In genomic region chr10:75913013-75913589, GRCm38 (mm10) we compare ENCODE assay signal across 32 mouse cellular contexts. TPM values are rescaled to one million over a fixed set of nuclear protein-coding genes. Genes with fewer than 3 reads are reported as not detected.
A peak's percentile ranks its signal among the peaks of the same experiment; 100 is the strongest.
DNase-seq lines count a peak whose midpoint lies in the region; ATAC-seq lines count a peak whose summit lies in the region.
"Had no signal": no experiment of that assay in that cellular context is flagged by ENCODE, and none has a peak within 500 bp of the region (broad histone marks: within the 10 kb centered on the region; RNA-seq: fewer than 3 reads in every experiment).

No protein-coding gene starts in this region.

- WGBS in heart, embryonic 14.5 days = 39% methylated on average over 6 of the region's 6 CpGs
- 53% methylated on average over 6 of the region's 6 CpGs for WGBS in lung, embryonic 16.5 days
- 41% methylated on average over 6 of the region's 6 CpGs for WGBS in embryonic facial prominence, embryonic 13.5 days
- 35% methylated on average over 6 of the region's 6 CpGs for WGBS in embryonic facial prominence, embryonic 15.5 days
- 77% methylated on average over 6 of the region's 6 CpGs for WGBS in forebrain, embryonic 14.5 days

- no peak for DNase-seq in heart, postnatal 14 days
- no peak for DNase-seq in lung, postnatal 36 days
- no peak for DNase-seq in forebrain, embryonic 14.5 days (ENCODE audit: low spot score)
- DNase-seq: adrenal gland, adult 2 months; adrenal gland, postnatal 36 days; B cell, adult 2 months; cerebellum, adult 18-20 months; cerebellum, postnatal 10 days; gastrocnemius, postnatal 10 days; kidney, adult 9 months; kidney, postnatal 14 days; midbrain, embryonic 14.5 days; right cerebral cortex, adult 18-20 months; thymus, adult 2 months; thymus, postnatal 36 days had no signal

- H3K4me3 ChIP-seq in heart, embryonic 14.5 days (ENCODE audit: control insufficient read depth in 1 of 2, insufficient read depth in 1 of 2, low read depth in 1 of 2, low read length in 2 of 2) = no peak overlapping the region
- H3K4me3 ChIP-seq in lung, embryonic 16.5 days (ENCODE audit: low read length) = no peak overlapping the region
- no peak overlapping the region for H3K4me3 ChIP-seq in embryonic facial prominence, embryonic 13.5 days
- H3K4me3 ChIP-seq in embryonic facial prominence, embryonic 15.5 days (replicated peaks) = no peak overlapping the region
- H3K4me3 ChIP-seq in forebrain, embryonic 14.5 days (ENCODE audit: low read depth, low read length) = no peak overlapping the region
- H3K4me3 ChIP-seq: forebrain, embryonic 10.5 days; heart, embryonic 10.5 days; hindbrain, embryonic 12.5 days; limb, embryonic 12.5 days had no signal

- no peak overlapping the region for H3K4me2 ChIP-seq in heart, embryonic 14.5 days (ENCODE audit: low read length)
- no peak overlapping the region for H3K4me2 ChIP-seq in lung, embryonic 16.5 days (ENCODE audit: low read depth, low read length)
- H3K4me2 ChIP-seq in embryonic facial prominence, embryonic 13.5 days = no peak overlapping the region
- H3K4me2 ChIP-seq in embryonic facial prominence, embryonic 15.5 days (replicated peaks) = no peak overlapping the region
- H3K4me2 ChIP-seq in forebrain, embryonic 14.5 days (ENCODE audit: low read length) = no peak overlapping the region
- H3K4me2 ChIP-seq: hindbrain, embryonic 12.5 days; limb, embryonic 12.5 days; liver, embryonic 11.5 days had no signal

- no peak for ATAC-seq in heart, embryonic 14.5 days (ENCODE audit: insufficient number of reproducible peaks, insufficient read depth, low FRiP score, low read depth)
- peak; percentile 63 for ATAC-seq in lung, embryonic 16.5 days (ENCODE audit: low read depth)
- ATAC-seq in embryonic facial prominence, embryonic 13.5 days (ENCODE audit: insufficient number of reproducible peaks, insufficient read depth, low FRiP score, low TSS enrichment, low read depth) = no peak
- ATAC-seq in embryonic facial prominence, embryonic 15.5 days (ENCODE audit: insufficient number of reproducible peaks, low FRiP score, low TSS enrichment, low read depth) = peak; percentile 78; the same call in 1 of the 2 replicates
- ATAC-seq in forebrain, embryonic 14.5 days = no peak
- ATAC-seq: activated CD4-positive, CD25-positive, alpha-beta regulatory T cell, adult 4 months; forebrain, embryonic 16.5 days; intestine, embryonic 16.5 days had no signal

- 0 out of 2 replicates have a peak overlapping the region, but pooled peaks have one; percentile 26 for H3K9ac ChIP-seq in heart, embryonic 14.5 days (ENCODE audit: low read length)
- no peak overlapping the region for H3K9ac ChIP-seq in lung, embryonic 16.5 days (ENCODE audit: low read length)
- 0 out of 2 replicates have a peak overlapping the region, but pooled peaks have one; percentile 36 for H3K9ac ChIP-seq in embryonic facial prominence, embryonic 13.5 days
- no peak overlapping the region for H3K9ac ChIP-seq in embryonic facial prominence, embryonic 15.5 days
- no peak overlapping the region for H3K9ac ChIP-seq in forebrain, embryonic 14.5 days (ENCODE audit: low read length)
- H3K9ac ChIP-seq: hindbrain, embryonic 12.5 days; limb, embryonic 12.5 days had no signal

- peaks cover 74% of the 10 kb centered on the region for H3K36me3 ChIP-seq in heart, embryonic 14.5 days (ENCODE audit: control insufficient read depth, insufficient read depth, low read length)
- peaks cover 33% of the 10 kb centered on the region for H3K36me3 ChIP-seq in lung, embryonic 16.5 days (ENCODE audit: control insufficient read depth, insufficient read depth, low read length)
- H3K36me3 ChIP-seq in embryonic facial prominence, embryonic 13.5 days = peaks cover 75% of the 10 kb centered on the region
- peaks cover 70% of the 10 kb centered on the region for H3K36me3 ChIP-seq in embryonic facial prominence, embryonic 15.5 days
- peaks cover 82% of the 10 kb centered on the region for H3K36me3 ChIP-seq in forebrain, embryonic 14.5 days (ENCODE audit: control insufficient read depth, insufficient read depth, low read length)

- no peaks in the 10 kb centered on the region for H3K9me3 ChIP-seq in heart, embryonic 14.5 days (ENCODE audit: control insufficient read depth, low read length)
- no peaks in the 10 kb centered on the region for H3K9me3 ChIP-seq in lung, embryonic 16.5 days (ENCODE audit: control insufficient read depth, low read length)
- no peaks in the 10 kb centered on the region for H3K9me3 ChIP-seq in embryonic facial prominence, embryonic 13.5 days
- no peaks in the 10 kb centered on the region for H3K9me3 ChIP-seq in embryonic facial prominence, embryonic 15.5 days (replicated peaks)
- no peaks in the 10 kb centered on the region for H3K9me3 ChIP-seq in forebrain, embryonic 14.5 days (replicated peaks; ENCODE audit: control insufficient read depth, low read length)
- H3K9me3 ChIP-seq: forebrain, embryonic 10.5 days; heart, embryonic 10.5 days; hindbrain, embryonic 12.5 days; limb, embryonic 12.5 days had no signal

- intact Hi-C loops in heart, postnatal 14 days (cut with DNase I) = no loop called here

- no peaks in the 10 kb centered on the region for H3K27me3 ChIP-seq in heart, embryonic 14.5 days (ENCODE audit: control insufficient read depth, insufficient read depth, low read length)
- H3K27me3 ChIP-seq in lung, embryonic 16.5 days (ENCODE audit: control insufficient read depth, insufficient read depth, low read depth, low read length) = no peaks in the 10 kb centered on the region
- no peaks in the 10 kb centered on the region for H3K27me3 ChIP-seq in embryonic facial prominence, embryonic 13.5 days
- H3K27me3 ChIP-seq in embryonic facial prominence, embryonic 15.5 days = no peaks in the 10 kb centered on the region
- no peaks in the 10 kb centered on the region for H3K27me3 ChIP-seq in forebrain, embryonic 14.5 days (replicated peaks; ENCODE audit: control insufficient read depth, insufficient read depth, low read length)
- H3K27me3 ChIP-seq: hindbrain, embryonic 12.5 days; limb, embryonic 12.5 days had no signal

- H3K27ac ChIP-seq in heart, embryonic 14.5 days (replicated peaks in 1 of 2; ENCODE audit: control insufficient read depth in 1 of 2, insufficient read depth in 1 of 2, low read depth in 2 of 2, low read length in 2 of 2) = no peak overlapping the region
- peak overlapping the region; percentile 6; the same call in 1 of the 2 replicates for H3K27ac ChIP-seq in lung, embryonic 16.5 days (ENCODE audit: low read length)
- H3K27ac ChIP-seq in embryonic facial prominence, embryonic 13.5 days = peak overlapping the region; percentile 48; the same call in 1 of the 2 replicates
- H3K27ac ChIP-seq in embryonic facial prominence, embryonic 15.5 days (replicated peaks) = peak overlapping the region; percentile 65
- no peak overlapping the region for H3K27ac ChIP-seq in forebrain, embryonic 14.5 days (ENCODE audit: low read depth, low read length)
- H3K27ac ChIP-seq: forebrain, embryonic 10.5 days; heart, embryonic 10.5 days; hindbrain, embryonic 12.5 days; limb, embryonic 12.5 days; macrophage had no signal

- peaks cover 3 to 12% of the 10 kb centered on the region in 2 experiments; a peak in 2 of 4 replicates for H3K4me1 ChIP-seq in heart, embryonic 14.5 days (ENCODE audit: control insufficient read depth in 2 of 2, insufficient read depth in 2 of 2, low read length in 2 of 2)
- no peaks in the 10 kb centered on the region for H3K4me1 ChIP-seq in lung, embryonic 16.5 days (replicated peaks; ENCODE audit: control insufficient read depth, insufficient read depth, low read length)
- peaks cover 41% of the 10 kb centered on the region for H3K4me1 ChIP-seq in embryonic facial prominence, embryonic 13.5 days
- H3K4me1 ChIP-seq in embryonic facial prominence, embryonic 15.5 days = peaks cover 33% of the 10 kb centered on the region
- no peaks in the 10 kb centered on the region for H3K4me1 ChIP-seq in forebrain, embryonic 14.5 days (ENCODE audit: control insufficient read depth, insufficient read depth, low read length)

RNA-seq across cellular contexts. Expression of gene Smarcb1, which starts 8.3 kb away (rescaled TPM):
- polyA plus RNA-seq in heart, embryonic 14.5 days (2014; fragmentation: Nextera tagmentation; extraction: Ambion mirVana) = 99.1 and 103 TPM in 2 replicates
- total RNA-seq in heart, postnatal 14 days (2021) = 10 to 100 TPM; 26.1 to 29.1 TPM
- polyA plus RNA-seq in lung, embryonic 16.5 days (2015; fragmentation: Nextera tagmentation; extraction: Ambion mirVana) = 191 and 197 TPM in 2 replicates
- polyA plus RNA-seq in embryonic facial prominence, embryonic 13.5 days (2015; fragmentation: Nextera tagmentation; extraction: Ambion mirVana) = 229 and 250 TPM in 2 replicates
- polyA plus RNA-seq in embryonic facial prominence, embryonic 15.5 days (2015; fragmentation: Nextera tagmentation; extraction: Ambion mirVana) = 187 and 192 TPM in 2 replicates
- polyA plus RNA-seq in forebrain, embryonic 14.5 days (2014; fragmentation: Nextera tagmentation; extraction: Ambion mirVana) = 253 and 292 TPM in 2 replicates

RNA-seq across cellular contexts. Expression of gene Chchd10, which starts 19.8 kb away (rescaled TPM):
- 647 and 682 TPM in 2 replicates for polyA plus RNA-seq in heart, embryonic 14.5 days (2014; fragmentation: Nextera tagmentation; extraction: Ambion mirVana)
- 1,000 to 10,000 TPM; 1,290 to 1,409 TPM for total RNA-seq in heart, postnatal 14 days (2021)
- polyA plus RNA-seq in lung, embryonic 16.5 days (2015; fragmentation: Nextera tagmentation; extraction: Ambion mirVana) = 68.7 and 70.0 TPM in 2 replicates
- polyA plus RNA-seq in embryonic facial prominence, embryonic 13.5 days (2015; fragmentation: Nextera tagmentation; extraction: Ambion mirVana) = 9.4 and 9.5 TPM in 2 replicates
- 29.7 and 33.4 TPM in 2 replicates for polyA plus RNA-seq in embryonic facial prominence, embryonic 15.5 days (2015; fragmentation: Nextera tagmentation; extraction: Ambion mirVana)
- 32.7 TPM in 2 replicates for polyA plus RNA-seq in forebrain, embryonic 14.5 days (2014; fragmentation: Nextera tagmentation; extraction: Ambion mirVana)

RNA-seq across cellular contexts. Expression of gene Derl3, which starts 19.9 kb away (rescaled TPM):
- polyA plus RNA-seq in heart, embryonic 14.5 days (2014; fragmentation: Nextera tagmentation; extraction: Ambion mirVana) = 1.1 and 1.7 TPM in 2 replicates
- under 1 TPM in 1 of 2 experiments, not detected in 1; 0.51 TPM for total RNA-seq in heart, postnatal 14 days (2021)
- polyA plus RNA-seq in lung, embryonic 16.5 days (2015; fragmentation: Nextera tagmentation; extraction: Ambion mirVana) = 2.3 and 3.5 TPM in 2 replicates
- polyA plus RNA-seq in embryonic facial prominence, embryonic 13.5 days (2015; fragmentation: Nextera tagmentation; extraction: Ambion mirVana) = 2.6 and 3.9 TPM in 2 replicates
- 2.0 and 3.1 TPM in 2 replicates for polyA plus RNA-seq in embryonic facial prominence, embryonic 15.5 days (2015; fragmentation: Nextera tagmentation; extraction: Ambion mirVana)
- polyA plus RNA-seq in forebrain, embryonic 14.5 days (2014; fragmentation: Nextera tagmentation; extraction: Ambion mirVana) = 1.6 and 1.7 TPM in 2 replicates
- total RNA-seq: common myeloid progenitor, adult 5-6 weeks had no signal
- polyA plus RNA-seq: macrophage had no signal

RNA-seq across cellular contexts. Expression of gene Mmp11, which starts 23.2 kb away (rescaled TPM):
- 23.4 and 25.1 TPM in 2 replicates for polyA plus RNA-seq in heart, embryonic 14.5 days (2014; fragmentation: Nextera tagmentation; extraction: Ambion mirVana)
- total RNA-seq in heart, postnatal 14 days (2021) = 1 to 10 TPM; 5.0 to 9.7 TPM
- 74.1 and 77.1 TPM in 2 replicates for polyA plus RNA-seq in lung, embryonic 16.5 days (2015; fragmentation: Nextera tagmentation; extraction: Ambion mirVana)
- polyA plus RNA-seq in embryonic facial prominence, embryonic 13.5 days (2015; fragmentation: Nextera tagmentation; extraction: Ambion mirVana) = 123 and 136 TPM in 2 replicates
- 101 and 133 TPM in 2 replicates for polyA plus RNA-seq in embryonic facial prominence, embryonic 15.5 days (2015; fragmentation: Nextera tagmentation; extraction: Ambion mirVana)
- 19.4 and 25.1 TPM in 2 replicates for polyA plus RNA-seq in forebrain, embryonic 14.5 days (2014; fragmentation: Nextera tagmentation; extraction: Ambion mirVana)

RNA-seq across cellular contexts. Expression of gene Gm867, which starts 27.4 kb away (rescaled TPM):
- polyA plus RNA-seq in heart, embryonic 14.5 days (2014; fragmentation: Nextera tagmentation; extraction: Ambion mirVana) = 0.28 and 0.57 TPM in 2 replicates
- total RNA-seq in heart, postnatal 14 days (2021) = under 1 TPM in 1 of 2 experiments, not detected in 1; 0.24 TPM
- polyA plus RNA-seq in lung, embryonic 16.5 days (2015; fragmentation: Nextera tagmentation; extraction: Ambion mirVana) = 0.97 and 1.0 TPM in 2 replicates
- polyA plus RNA-seq in embryonic facial prominence, embryonic 13.5 days (2015; fragmentation: Nextera tagmentation; extraction: Ambion mirVana) = 0.61 TPM in 1 of 2 replicates, not detected in the other
- 0.81 and 0.89 TPM in 2 replicates for polyA plus RNA-seq in embryonic facial prominence, embryonic 15.5 days (2015; fragmentation: Nextera tagmentation; extraction: Ambion mirVana)
- not detected in 2 replicates for polyA plus RNA-seq in forebrain, embryonic 14.5 days (2014; fragmentation: Nextera tagmentation; extraction: Ambion mirVana)
- total RNA-seq: common myeloid progenitor, adult 5-6 weeks; heart, postnatal 25 days; left cerebral cortex, adult 18-20 months; left cerebral cortex, postnatal 14 days had no signal
- polyA plus RNA-seq: activated CD4-positive, CD25-positive, alpha-beta regulatory T cell, adult 4 months; macrophage had no signal

Comparison
In these comparisons a context has a peak if more than half of its experiments do, and no peak if none do; other contexts are left out.
1. ATAC-seq: peak in lung, embryonic 16.5 days (single experiment) and embryonic facial prominence, embryonic 15.5 days (single experiment); none in heart, embryonic 14.5 days (single experiment), embryonic facial prominence, embryonic 13.5 days (single experiment) and forebrain, embryonic 14.5 days (single experiment).
2. H3K9ac ChIP-seq: peak in heart, embryonic 14.5 days (single experiment) and embryonic facial prominence, embryonic 13.5 days (single experiment); none in lung, embryonic 16.5 days (single experiment), embryonic facial prominence, embryonic 15.5 days (single experiment) and forebrain, embryonic 14.5 days (single experiment).
3. H3K27ac ChIP-seq: peak in lung, embryonic 16.5 days (single experiment), embryonic facial prominence, embryonic 13.5 days (single experiment) and embryonic facial prominence, embryonic 15.5 days (single experiment); none in heart, embryonic 14.5 days (0 of 2) and forebrain, embryonic 14.5 days (single experiment).